Mouse (Mus musculus) gastrocnemius, postnatal 25 days (tissue): ENCODE measurements around the gene Golga1. TPM values are rescaled to one million over a fixed set of nuclear protein-coding genes. Genes with fewer than 3 reads are reported as not detected.
A peak's percentile ranks its signal among the peaks of the same experiment; 100 is the strongest.
"Not testable (repeated sequence)": the region's sequence is repeated elsewhere in the genome, so short reads cannot be mapped to it uniquely, and the experiment has no call there.

Experiments
- DNase-seq: peaks from one replicate; pipeline ENCODE4 v3.0.0; 2022
- long read RNA-seq, 2 experiments: library from polyadenylated mRNA; stranded (forward); transcript quantifications; one replicate each; pipeline ENCODE4 v2.0.0; 2021
- total RNA-seq, 2 experiments: library from RNA; stranded (reverse); gene quantifications; 1 replicate in 1 of 2; 2 replicates in 1 of 2; pipeline ENCODE4 v1.2.3; 2021

The Golga1 gene
- total RNA-seq = 10 to 100 TPM in 1 of 2 experiments, 1 to 10 TPM in 1; 9.1 to 11.0 TPM
- long read RNA-seq, experiment 1, full-length matches to known transcripts = 2 of 5 reads
- long read RNA-seq, experiment 1, partial matches to known transcripts = 2 of 5 reads
- long read RNA-seq, experiment 1, other reads (novel, unspliced or antisense) = 1 of 5 reads
- long read RNA-seq, experiment 2, full-length matches to known transcripts = 4 of 11 reads
- long read RNA-seq, experiment 2, partial matches to known transcripts = 0 of 11 reads
- long read RNA-seq, experiment 2, other reads (novel, unspliced or antisense) = 7 of 11 reads

DNA sequence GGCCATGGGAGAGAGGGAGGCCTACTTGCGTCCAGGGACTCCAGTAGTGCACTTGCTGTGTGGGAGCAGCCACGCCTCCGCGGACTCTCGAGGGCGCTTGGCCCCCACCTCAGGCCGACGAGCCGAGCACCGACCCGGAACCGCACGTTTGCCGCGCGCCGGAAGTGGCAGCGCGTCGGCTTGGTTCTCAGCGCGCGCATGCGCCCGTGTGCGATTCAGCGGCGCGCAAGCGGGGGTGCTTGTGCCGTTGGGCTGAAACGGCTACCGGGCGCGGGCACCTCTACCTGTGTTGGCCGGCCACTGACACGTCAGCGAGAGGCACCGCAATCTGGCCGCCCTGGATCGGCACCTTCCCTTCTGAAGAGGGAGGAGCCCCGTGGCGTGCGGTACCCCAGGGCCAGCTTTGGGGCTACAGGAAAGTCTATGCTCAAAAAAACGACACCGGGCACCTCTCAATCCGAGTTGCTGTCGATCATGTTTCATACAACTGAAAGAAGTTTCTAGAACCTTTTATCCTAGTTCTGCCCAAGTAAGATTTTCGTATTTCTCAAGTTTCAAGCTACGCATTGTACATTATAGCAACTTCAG lies at the start of gene Golga1:
TSS of gene Golga1 (minus strand) at position 142 of the 588 bp plus-strand sequence.
- DNase-seq = peak; percentile 91

DNA sequence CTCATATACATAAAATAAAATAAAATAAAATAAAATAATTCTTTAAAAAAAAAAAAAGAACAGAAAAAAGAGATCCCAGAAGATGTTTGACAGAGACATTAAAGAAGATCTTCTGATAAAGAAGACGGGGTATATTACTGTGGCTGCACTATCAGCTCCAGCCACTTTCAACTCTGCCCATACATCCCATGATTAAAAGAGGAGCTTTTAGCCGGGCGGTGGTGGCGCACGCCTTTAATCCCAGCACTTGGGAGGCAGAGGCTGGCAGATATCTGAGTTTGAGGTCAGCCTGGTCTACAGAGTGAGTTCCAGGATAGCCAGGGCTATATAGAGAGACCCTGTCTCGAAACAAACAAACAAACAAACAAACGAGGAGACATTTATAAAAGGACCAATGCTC lies 48.8 kb upstream of the Golga1 start:
- DNase-seq = no peak

GRCm38 (mm10) chr2:39110514-39110913 lies 45.2 kb upstream of the Golga1 start:
- no peak for DNase-seq

GRCm38 (mm10) chr2:39109712-39110111 lies 44.4 kb upstream of the Golga1 start:
- DNase-seq = not testable (repeated sequence)

DNA sequence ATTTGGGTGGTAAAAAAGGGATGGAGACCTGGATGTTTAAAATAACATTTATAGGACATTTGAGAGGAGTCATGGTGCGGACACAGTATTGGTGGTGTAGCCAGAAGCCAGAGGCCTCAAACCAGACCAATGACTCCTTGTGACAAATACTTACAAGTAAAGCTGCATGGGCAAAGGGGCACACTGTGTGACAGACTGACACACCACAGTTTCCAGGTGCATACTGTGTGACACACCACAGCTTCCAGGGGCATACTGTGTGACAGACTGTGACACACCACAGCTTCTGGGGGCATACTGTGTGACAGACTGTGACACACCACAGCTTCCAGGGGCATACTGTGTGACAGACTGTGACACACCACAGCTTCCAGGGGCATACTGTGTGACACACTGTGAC lies 34.6 kb upstream of the Golga1 start:
- not testable (repeated sequence) for DNase-seq

- no peak for DNase-seq
Observed at GRCm38 (mm10) chr2:39097993-39098392, 32.7 kb upstream of the Golga1 start.

GRCm38 (mm10) chr2:39091966-39092365 lies 26.6 kb upstream of the Golga1 start:
- DNase-seq = no peak

DNA sequence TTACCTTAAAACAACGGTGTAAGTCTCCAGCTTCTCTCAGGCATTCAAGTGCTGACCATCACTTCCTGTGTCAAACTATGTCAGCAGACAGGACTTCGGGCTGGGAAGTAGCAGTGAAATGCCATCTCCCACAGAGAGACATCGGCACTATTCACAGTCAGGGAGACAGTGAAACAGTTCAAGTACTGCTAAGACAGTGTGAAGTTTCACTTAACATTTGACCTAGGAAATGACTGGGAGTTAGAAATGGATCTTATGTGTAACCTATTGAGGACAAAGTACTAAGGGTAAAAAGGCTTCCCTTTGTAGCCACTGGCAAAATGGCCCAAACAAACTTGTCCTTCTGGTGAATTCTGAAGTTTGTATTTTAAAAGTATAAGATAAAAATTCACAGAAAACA lies 17.4 kb upstream of the Golga1 start:
- no peak for DNase-seq

DNA sequence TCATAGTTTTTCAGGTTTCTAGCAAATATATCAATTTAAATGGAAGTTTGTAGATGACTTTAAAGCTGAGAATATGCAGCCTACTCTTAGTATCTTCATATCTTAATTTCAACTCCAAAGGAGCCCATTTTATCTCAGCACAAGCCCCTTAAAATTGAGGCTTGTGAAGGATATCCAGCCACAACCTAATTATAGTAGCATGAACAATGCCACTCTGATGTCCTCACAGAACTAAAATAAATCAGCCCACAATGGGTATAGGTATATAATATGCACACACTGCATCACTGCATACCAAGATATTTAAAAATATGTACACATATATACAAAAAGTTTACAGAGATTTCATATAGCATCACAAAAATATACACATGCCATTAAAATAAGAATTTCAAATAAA lies 5.3 kb upstream of the Golga1 start:
- no peak for DNase-seq

- no peak for DNase-seq
Observed at GRCm38 (mm10) chr2:39069096-39069495, 3.8 kb upstream of the Golga1 start.

GRCm38 (mm10) chr2:39064687-39065399 lies 498 bp downstream of the Golga1 start:
- DNase-seq = no peak

DNA sequence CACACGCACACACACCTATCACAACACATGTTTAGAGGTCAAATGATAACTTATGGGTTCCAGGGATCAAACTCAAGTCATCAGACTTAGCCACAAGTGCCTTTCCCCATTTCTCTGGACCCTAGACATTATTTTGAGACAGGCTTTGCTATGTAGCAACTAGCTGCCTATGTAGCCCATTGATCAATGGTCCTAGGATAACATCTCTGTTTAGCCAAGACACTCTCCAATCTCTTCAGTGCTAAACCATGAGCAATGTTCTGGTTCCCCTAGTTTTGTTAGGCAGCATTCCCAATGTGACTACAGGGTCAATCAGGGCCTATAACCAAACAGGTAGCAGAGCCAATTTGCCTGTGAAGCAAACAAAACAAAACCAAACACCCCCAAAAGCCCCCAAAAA lies 16.8 kb downstream of the Golga1 start:
- DNase-seq = no peak

- DNase-seq = no peak
Observed at GRCm38 (mm10) chr2:39040215-39040614, 25.1 kb downstream of the Golga1 start.

DNA sequence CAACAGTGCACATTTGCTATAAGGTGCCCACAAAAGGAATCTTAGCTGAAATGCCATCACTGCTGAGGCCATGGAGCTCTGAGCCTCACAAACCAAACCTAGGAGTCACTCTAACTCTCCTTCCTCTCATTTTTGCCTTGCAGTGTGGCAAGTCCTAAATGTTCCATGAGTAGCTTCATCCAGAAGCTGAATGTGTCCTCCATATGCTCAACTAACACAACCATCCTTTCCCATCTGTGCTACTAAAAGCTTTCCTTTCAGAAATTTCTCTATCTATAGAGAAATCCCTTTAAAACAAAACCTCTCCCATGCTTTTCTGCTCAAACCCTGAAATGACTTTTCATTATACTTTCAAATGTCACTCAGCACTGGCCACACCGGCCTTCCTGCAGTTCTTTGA lies 33.7 kb downstream of the Golga1 start:
- no peak for DNase-seq

- no peak for DNase-seq
Observed at GRCm38 (mm10) chr2:39020004-39020403, 45.3 kb downstream of the Golga1 start.

DNA sequence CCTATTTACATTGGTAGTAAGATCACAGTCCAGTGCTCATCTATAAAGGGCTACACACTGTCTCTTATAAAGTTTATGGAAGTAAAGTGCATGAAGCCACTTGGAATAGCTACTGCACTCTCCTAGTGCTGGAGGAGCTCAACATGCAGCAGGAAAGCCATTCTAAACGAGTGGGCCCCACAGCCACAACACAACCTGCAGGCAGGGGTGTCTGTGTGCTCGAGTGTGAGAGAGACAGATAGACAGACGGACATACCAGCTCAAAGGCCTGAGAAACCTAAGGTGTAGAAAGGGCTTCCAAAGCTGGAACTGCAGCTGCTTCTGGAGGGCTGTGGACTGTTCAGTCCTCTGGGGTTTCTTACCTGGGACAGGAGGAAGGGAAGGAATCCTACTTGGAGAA lies 48.8 kb downstream of the Golga1 start:
- no peak for DNase-seq

GRCm38 (mm10) chr2:39012768-39013279 lies 52.5 kb downstream of the Golga1 start:
- no peak for DNase-seq

DNA sequence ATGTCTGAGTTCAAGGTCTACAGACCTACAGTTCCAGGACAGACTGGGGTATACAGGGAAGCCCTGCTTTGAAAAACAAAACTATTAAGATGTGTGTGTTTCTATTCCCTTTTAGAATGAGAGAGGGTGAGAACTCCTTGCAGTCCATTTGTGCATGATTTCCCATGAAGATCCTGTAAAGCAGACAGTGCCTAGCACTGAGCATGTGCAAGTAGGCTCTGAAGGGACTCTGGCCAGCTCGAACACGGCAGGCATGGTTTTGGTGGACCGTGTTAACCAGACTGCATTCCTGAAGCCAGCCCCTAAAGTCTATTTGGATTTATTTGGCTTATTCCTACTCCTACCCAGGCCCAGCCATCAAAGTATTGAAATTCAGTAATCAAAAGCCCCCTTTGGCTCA lies 53.4 kb downstream of the Golga1 start:
- DNase-seq = no peak

- no peak for DNase-seq
Observed at GRCm38 (mm10) chr2:39011264-39011663, 54.1 kb downstream of the Golga1 start.

GRCm38 (mm10) chr2:39010144-39010543 lies 55.2 kb downstream of the Golga1 start:
- not testable (repeated sequence) for DNase-seq

DNA sequence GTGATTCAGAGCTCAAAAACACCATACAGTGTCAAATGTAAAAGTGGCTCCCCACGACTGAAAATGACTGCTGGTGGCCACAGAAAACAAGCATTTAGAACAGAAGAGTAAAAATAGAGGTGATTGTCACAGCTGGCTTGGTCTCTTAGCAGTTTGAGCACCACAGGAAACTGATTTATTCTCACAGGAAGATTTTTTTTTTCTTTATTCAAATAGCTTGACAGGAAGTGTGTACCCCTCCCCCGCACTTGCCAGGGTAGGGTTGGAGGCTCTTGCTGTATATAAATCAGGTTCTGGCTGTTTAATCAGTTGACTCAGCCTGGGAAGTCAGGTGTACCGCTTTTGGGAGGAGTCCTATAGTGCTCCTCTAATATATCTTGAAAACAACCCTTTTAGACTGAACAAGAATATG lies 56.4 kb downstream of the Golga1 start:
- no peak for DNase-seq

GRCm38 (mm10) chr2:39008350-39008851 lies 56.9 kb downstream of the Golga1 start:
- DNase-seq = no peak

GRCm38 (mm10) chr2:39007865-39008264 lies 57.5 kb downstream of the Golga1 start:
- DNase-seq = peak; percentile 93
